ENCODE assay signal across 29 mouse cellular contexts in genomic region chr6:88850034-88850433, GRCm38 (mm10). TPM values are rescaled to one million over a fixed set of nuclear protein-coding genes. Genes with fewer than 3 reads are reported as not detected.
DNase-seq lines count a peak whose midpoint lies in the region; ATAC-seq and TF ChIP-seq lines count a peak whose summit lies in the region.
"Had no signal": no experiment of that assay in that cellular context is flagged by ENCODE, and none has a peak within 500 bp of the region (broad histone marks: within the 10 kb centered on the region; RNA-seq: fewer than 3 reads in every experiment).

No protein-coding gene starts in this region.

- WGBS in heart, adult 2 months = 58% methylated on average over 7 of the region's 7 CpGs
- 81% methylated on average over 7 of the region's 7 CpGs for WGBS in liver, postnatal 0 days (ENCODE audit: insufficient replicate concordance)
- 87% methylated on average over 7 of the region's 7 CpGs for WGBS in liver, embryonic 11.5 days
- 81% methylated on average over 7 of the region's 7 CpGs for WGBS in stomach, postnatal 0 days

- TF ChIP-seq EP300 in heart, adult 2 months (IDR thresholded peaks at IDR 0.05; ENCODE audit: insufficient read depth, low read depth, low read length) = no peak
- TF ChIP-seq EP300 in liver, postnatal 0 days (IDR thresholded peaks at IDR 0.05; ENCODE audit: low read depth) = no peak
- TF ChIP-seq EP300 in stomach, postnatal 0 days (optimal IDR thresholded peaks at IDR 0.05) = no peak

- peak; percentile 53 for TF ChIP-seq CTCF in heart, adult 2 months (IDR thresholded peaks at IDR 0.05)
- TF ChIP-seq CTCF in liver, postnatal 0 days (IDR thresholded peaks at IDR 0.05; ENCODE audit: low read depth) = peak; percentile 14; the same call in 1 of the 2 replicates
- TF ChIP-seq CTCF in stomach, postnatal 0 days (IDR thresholded peaks at IDR 0.05; ENCODE audit: low read depth) = peak; percentile 39

- peaks cover 5% of the 10 kb centered on the region for H3K4me1 ChIP-seq in heart, adult 2 months (ENCODE audit: control insufficient read depth, insufficient read depth, low read length)
- H3K4me1 ChIP-seq in liver, postnatal 0 days (ENCODE audit: insufficient read depth) = no peaks in the 10 kb centered on the region
- H3K4me1 ChIP-seq in liver, embryonic 11.5 days (replicated peaks; ENCODE audit: control insufficient read depth, insufficient read depth, low read length) = no peaks in the 10 kb centered on the region
- H3K4me1 ChIP-seq in stomach, postnatal 0 days (replicated peaks; ENCODE audit: control insufficient read depth, insufficient read depth) = no peaks in the 10 kb centered on the region
- H3K4me1 ChIP-seq: embryonic facial prominence, embryonic 13.5 days; forebrain, embryonic 13.5 days; hindbrain, embryonic 15.5 days; intestine, embryonic 15.5 days; limb, embryonic 13.5 days; liver, embryonic 13.5 days had no signal

- H3K79me2 ChIP-seq in heart, adult 2 months (replicated peaks; ENCODE audit: control insufficient read depth, insufficient read depth, low read length) = no peaks in the 10 kb centered on the region

- DNase-seq in cerebellum, adult 11 months = peak; percentile 35
- DNase-seq in cerebellum, postnatal 4 days (ENCODE audit: low spot score in 2 of 2) = no peak
- no peak for DNase-seq in heart, adult 2 months
- no peak for DNase-seq in heart, postnatal 14 days
- no peak for DNase-seq in liver, postnatal 0 days
- DNase-seq in liver, embryonic 11.5 days (ENCODE audit: low spot score) = no peak
- no peak for DNase-seq in stomach, postnatal 0 days (ENCODE audit: low spot score)
- DNase-seq in kidney, adult 8-10 months = no peak
- DNase-seq: adrenal gland, postnatal 36 days; embryo, embryonic 11 days; gastrocnemius, postnatal 14 days; heart, postnatal 36 days; kidney, adult 9 months; kidney, postnatal 14 days; layer of hippocampus, postnatal 36 days; liver, embryonic 13.5 days; lung, embryonic 14.5 days; lung, postnatal 36 days; thymus, postnatal 25 days had no signal

- H3K27me3 ChIP-seq in heart, adult 2 months (ENCODE audit: control insufficient read depth, insufficient read depth, low read length) = no peaks in the 10 kb centered on the region
- H3K27me3 ChIP-seq in liver, postnatal 0 days (ENCODE audit: insufficient read depth, low read length) = no peaks in the 10 kb centered on the region
- H3K27me3 ChIP-seq in liver, embryonic 11.5 days (replicated peaks; ENCODE audit: control insufficient read depth, insufficient read depth, low read length) = no peaks in the 10 kb centered on the region
- H3K27me3 ChIP-seq in stomach, postnatal 0 days (ENCODE audit: control insufficient read depth, insufficient read depth, low read length) = no peaks in the 10 kb centered on the region
- H3K27me3 ChIP-seq: embryonic facial prominence, embryonic 13.5 days; forebrain, embryonic 13.5 days; hindbrain, embryonic 15.5 days; intestine, embryonic 15.5 days; limb, embryonic 13.5 days; midbrain, embryonic 13.5 days had no signal

- H3K4me3 ChIP-seq in heart, adult 2 months = no peak overlapping the region
- H3K4me3 ChIP-seq in liver, postnatal 0 days (ENCODE audit: low read depth, low read length) = no peak overlapping the region
- no peak overlapping the region for H3K4me3 ChIP-seq in liver, embryonic 11.5 days (ENCODE audit: low read depth, low read length)
- no peak overlapping the region for H3K4me3 ChIP-seq in stomach, postnatal 0 days (ENCODE audit: low read depth, low read length)
- H3K4me3 ChIP-seq: embryonic facial prominence, embryonic 13.5 days; erythroblast, embryonic 14.5 days; forebrain, embryonic 13.5 days; hindbrain, embryonic 15.5 days; intestine, embryonic 15.5 days; limb, embryonic 13.5 days; liver, embryonic 13.5 days; megakaryocyte, embryonic 14.5 days; midbrain, embryonic 13.5 days had no signal

- H3K9ac ChIP-seq in heart, adult 2 months (ENCODE audit: low read depth, low read length) = no peak overlapping the region
- H3K9ac ChIP-seq in liver, postnatal 0 days (replicated peaks) = no peak overlapping the region
- no peak overlapping the region for H3K9ac ChIP-seq in liver, embryonic 11.5 days (ENCODE audit: low read depth, low read length)
- H3K9ac ChIP-seq in stomach, postnatal 0 days (ENCODE audit: low read length) = no peak overlapping the region
- H3K9ac ChIP-seq: embryonic facial prominence, embryonic 13.5 days; forebrain, embryonic 13.5 days; hindbrain, embryonic 15.5 days; intestine, embryonic 15.5 days; limb, embryonic 13.5 days; liver, embryonic 13.5 days; lung, embryonic 14.5 days; midbrain, embryonic 13.5 days had no signal

- peak overlapping the region; percentile 57 for H3K27ac ChIP-seq in heart, adult 2 months
- H3K27ac ChIP-seq in liver, postnatal 0 days (ENCODE audit: low read depth) = no peak overlapping the region
- no peak overlapping the region for H3K27ac ChIP-seq in liver, embryonic 11.5 days (ENCODE audit: low read depth, low read length)
- no peak overlapping the region for H3K27ac ChIP-seq in stomach, postnatal 0 days (replicated peaks)
- H3K27ac ChIP-seq: embryonic facial prominence, embryonic 13.5 days; forebrain, embryonic 13.5 days; hindbrain, embryonic 15.5 days; intestine, embryonic 15.5 days; limb, embryonic 13.5 days; liver, embryonic 13.5 days; midbrain, embryonic 13.5 days had no signal

- no peak for ATAC-seq in liver, postnatal 0 days
- ATAC-seq in liver, embryonic 11.5 days (replicated peaks; ENCODE audit: low FRiP score) = no peak
- no peak for ATAC-seq in stomach, postnatal 0 days (ENCODE audit: low FRiP score, low TSS enrichment)
- ATAC-seq: forebrain, embryonic 13.5 days; intestine, embryonic 15.5 days had no signal

- no peak overlapping the region for H3K4me2 ChIP-seq in liver, postnatal 0 days (ENCODE audit: low read depth, low read length)
- H3K4me2 ChIP-seq in liver, embryonic 11.5 days = no peak overlapping the region
- no peak overlapping the region for H3K4me2 ChIP-seq in stomach, postnatal 0 days (replicated peaks; ENCODE audit: low read depth)
- H3K4me2 ChIP-seq: embryonic facial prominence, embryonic 13.5 days; forebrain, embryonic 13.5 days; heart, embryonic 11.5 days; hindbrain, embryonic 15.5 days; intestine, embryonic 15.5 days; limb, embryonic 13.5 days; liver, embryonic 13.5 days; lung, embryonic 14.5 days; midbrain, embryonic 13.5 days had no signal

- H3K36me3 ChIP-seq in heart, adult 2 months (ENCODE audit: control insufficient read depth, insufficient read depth, low read length) = no peaks in the 10 kb centered on the region
- no peaks in the 10 kb centered on the region for H3K36me3 ChIP-seq in liver, postnatal 0 days (replicated peaks; ENCODE audit: insufficient read depth, low read length)
- H3K36me3 ChIP-seq in liver, embryonic 11.5 days (ENCODE audit: control insufficient read depth, insufficient read depth, low read length) = no peaks in the 10 kb centered on the region
- H3K36me3 ChIP-seq in stomach, postnatal 0 days (ENCODE audit: control insufficient read depth, insufficient read depth, low read length) = no peaks in the 10 kb centered on the region
- H3K36me3 ChIP-seq: intestine, embryonic 15.5 days; liver, embryonic 13.5 days had no signal

- intact Hi-C loops in heart, adult 2 months (cut with DNase I) = no loop called here
- intact Hi-C loops in heart, postnatal 14 days (cut with DNase I) = no loop called here

- no peak for TF ChIP-seq POLR2A in heart, adult 2 months (IDR thresholded peaks at IDR 0.05; ENCODE audit: insufficient read depth, low read depth, low read length)

- no peaks in the 10 kb centered on the region for H3K9me3 ChIP-seq in liver, postnatal 0 days (ENCODE audit: low read length)
- no peaks in the 10 kb centered on the region for H3K9me3 ChIP-seq in liver, embryonic 11.5 days (ENCODE audit: control insufficient read depth, low read length)
- H3K9me3 ChIP-seq in stomach, postnatal 0 days (ENCODE audit: control insufficient read depth, low read length) = no peaks in the 10 kb centered on the region
- H3K9me3 ChIP-seq: embryonic facial prominence, embryonic 13.5 days; forebrain, embryonic 13.5 days; hindbrain, embryonic 15.5 days; intestine, embryonic 15.5 days; liver, embryonic 13.5 days; megakaryocyte, embryonic 14.5 days; midbrain, embryonic 13.5 days had no signal

RNA-seq across cellular contexts. Expression of gene Abtb1, which starts 8.2 kb away (rescaled TPM):
- total RNA-seq in heart, adult 2 months (2021) = 10 to 100 TPM; 19.7 to 22.7 TPM
- polyA plus RNA-seq in heart, adult 2 months (2012; rRNA removed) = 46.2 and 46.7 TPM in 2 replicates
- total RNA-seq in heart, postnatal 14 days (2021) = 10 to 100 TPM; 23.4 to 24.3 TPM
- polyA plus RNA-seq in liver, postnatal 0 days (2015; fragmentation: Nextera tagmentation; extraction: Ambion mirVana) = 36.2 and 39.1 TPM in 2 replicates
- 24.9 and 26.7 TPM in 2 replicates for polyA plus RNA-seq in liver, embryonic 11.5 days (2014; fragmentation: Nextera tagmentation; extraction: Ambion mirVana)
- 25.1 and 26.1 TPM in 2 replicates for polyA plus RNA-seq in stomach, postnatal 0 days (2015; fragmentation: Nextera tagmentation; extraction: Ambion mirVana)

RNA-seq across cellular contexts. Expression of gene Podxl2, which starts 24.8 kb away (rescaled TPM):
- 10 to 100 TPM; 13.1 to 15.9 TPM for total RNA-seq in heart, adult 2 months (2021)
- 20.7 and 26.2 TPM in 2 replicates for polyA plus RNA-seq in heart, adult 2 months (2012; rRNA removed)
- 10 to 100 TPM; 26.7 to 27.4 TPM for total RNA-seq in heart, postnatal 14 days (2021)
- polyA plus RNA-seq in liver, postnatal 0 days (2015; fragmentation: Nextera tagmentation; extraction: Ambion mirVana) = 1.1 and 1.3 TPM in 2 replicates
- polyA plus RNA-seq in liver, embryonic 11.5 days (2014; fragmentation: Nextera tagmentation; extraction: Ambion mirVana) = 9.1 and 10.7 TPM in 2 replicates
- polyA plus RNA-seq in stomach, postnatal 0 days (2015; fragmentation: Nextera tagmentation; extraction: Ambion mirVana) = 31.4 and 38.5 TPM in 2 replicates
- total RNA-seq: monocyte, adult 5-6 weeks had no signal

RNA-seq across cellular contexts. Expression of gene Mcm2, which starts 48.5 kb away (rescaled TPM):
- 1 to 10 TPM; 5.3 to 6.1 TPM for total RNA-seq in heart, adult 2 months (2021)
- 4.8 and 5.4 TPM in 2 replicates for polyA plus RNA-seq in heart, adult 2 months (2012; rRNA removed)
- 10 to 100 TPM; 11.0 to 15.4 TPM for total RNA-seq in heart, postnatal 14 days (2021)
- polyA plus RNA-seq in liver, postnatal 0 days (2015; fragmentation: Nextera tagmentation; extraction: Ambion mirVana) = 42.1 and 53.6 TPM in 2 replicates
- 254 and 284 TPM in 2 replicates for polyA plus RNA-seq in liver, embryonic 11.5 days (2014; fragmentation: Nextera tagmentation; extraction: Ambion mirVana)
- polyA plus RNA-seq in stomach, postnatal 0 days (2015; fragmentation: Nextera tagmentation; extraction: Ambion mirVana) = 24.2 and 25.0 TPM in 2 replicates

RNA-seq across cellular contexts. Expression of gene Tpra1, which starts 52.0 kb away (rescaled TPM):
- total RNA-seq in heart, adult 2 months (2021) = 10 to 100 TPM; 34.4 to 34.8 TPM
- 88.0 and 118 TPM in 2 replicates for polyA plus RNA-seq in heart, adult 2 months (2012; rRNA removed)
- 10 to 100 TPM; 34.7 to 38.9 TPM for total RNA-seq in heart, postnatal 14 days (2021)
- polyA plus RNA-seq in liver, postnatal 0 days (2015; fragmentation: Nextera tagmentation; extraction: Ambion mirVana) = 32.2 and 33.9 TPM in 2 replicates
- 55.1 and 56.7 TPM in 2 replicates for polyA plus RNA-seq in liver, embryonic 11.5 days (2014; fragmentation: Nextera tagmentation; extraction: Ambion mirVana)
- 39.8 and 42.8 TPM in 2 replicates for polyA plus RNA-seq in stomach, postnatal 0 days (2015; fragmentation: Nextera tagmentation; extraction: Ambion mirVana)
